Mouse (Mus musculus): ENCODE data around the gene Tcn2. TPM values are rescaled to one million over a fixed set of nuclear protein-coding genes. Genes with fewer than 3 reads are reported as not detected.
A peak's percentile ranks its signal among the peaks of the same experiment; 100 is the strongest.
"Not testable (repeated sequence)": the region's sequence is repeated elsewhere in the genome, so short reads cannot be mapped to it uniquely, and the experiment has no call there.

Gene Tcn2
- polyA plus RNA-seq, 1 experiment: 28.0 TPM

GRCm38 (mm10) chr11:3912875-3913271 is 19.1 kb downstream of the Tcn2 start:
- under 1% methylated on average over 16 of the region's 16 CpGs for WGBS
- peaks cover 25% of the 10 kb centered on the region for H3K4me1 ChIP-seq (ENCODE audit: control insufficient read depth, insufficient read depth, low read length)
- peak overlapping the region; percentile 78 for H3K4me3 ChIP-seq (replicated peaks; ENCODE audit: insufficient read depth, low read depth, low read length)
- peak; percentile 59 to 66 for DNase-seq
- TF ChIP-seq CTCF (IDR thresholded peaks at IDR 0.05; ENCODE audit: borderline replicate concordance, insufficient read depth, low read depth, low read length) (no peak), POLR2A (IDR thresholded peaks at IDR 0.05; ENCODE audit: borderline replicate concordance, insufficient read depth, low read length) (0 out of 2 replicates have a peak, but pooled peaks have one; percentile 11)
- H3K27ac ChIP-seq (ENCODE audit: insufficient read depth, low read length): peak overlapping the region; percentile 60
- no peaks in the 10 kb centered on the region for H3K27me3 ChIP-seq (ENCODE audit: control insufficient read depth, insufficient read depth, low read length)

GRCm38 (mm10) chr11:3912100-3912874 is 19.7 kb downstream of the Tcn2 start:
- Histone ChIP-seq H3K27ac (ENCODE audit: insufficient read depth, low read length) (peak overlapping the region; percentile 60), H3K4me3 (replicated peaks; ENCODE audit: insufficient read depth, low read depth, low read length) (peak overlapping the region; percentile 78), H3K4me1 (ENCODE audit: control insufficient read depth, insufficient read depth, low read length) (peaks cover 31% of the 10 kb centered on the region), H3K27me3 (ENCODE audit: control insufficient read depth, insufficient read depth, low read length) (no peaks in the 10 kb centered on the region)
- DNase-seq: peak; percentile 60
- WGBS: 6% methylated on average over 19 of the region's 19 CpGs
- TF ChIP-seq POLR2A (IDR thresholded peaks at IDR 0.05; ENCODE audit: borderline replicate concordance, insufficient read depth, low read length): no peak
- TF ChIP-seq CTCF (IDR thresholded peaks at IDR 0.05; ENCODE audit: borderline replicate concordance, insufficient read depth, low read depth, low read length): no peak

GRCm38 (mm10) chr11:3911440-3911839 is 20.5 kb downstream of the Tcn2 start:
- H3K27ac ChIP-seq (ENCODE audit: insufficient read depth, low read length); DNase-seq; H3K27me3 ChIP-seq (ENCODE audit: control insufficient read depth, insufficient read depth, low read length): not testable (repeated sequence)
- Histone ChIP-seq H3K4me1 (ENCODE audit: control insufficient read depth, insufficient read depth, low read length) (peaks cover 32% of the 10 kb centered on the region), H3K4me3 (replicated peaks; ENCODE audit: insufficient read depth, low read depth, low read length) (peak overlapping the region; percentile 28)
- WGBS: 56% methylated on average over 6 of the region's 6 CpGs

- 3% methylated on average over 5 of the region's 5 CpGs for WGBS
- DNase-seq: peak; percentile 48 to 57
- Histone ChIP-seq H3K4me1 (ENCODE audit: control insufficient read depth, insufficient read depth, low read length) (peaks cover 32% of the 10 kb centered on the region), H3K4me3 (replicated peaks; ENCODE audit: insufficient read depth, low read depth, low read length) (peak overlapping the region; percentile 28), H3K27ac (ENCODE audit: insufficient read depth, low read length) (0 out of 2 replicates have a peak overlapping the region, but pooled peaks have one; percentile 8), H3K27me3 (ENCODE audit: control insufficient read depth, insufficient read depth, low read length) (no peaks in the 10 kb centered on the region)
- TF ChIP-seq CTCF (IDR thresholded peaks at IDR 0.05; ENCODE audit: borderline replicate concordance, insufficient read depth, low read depth, low read length): no peak
- TF ChIP-seq POLR2A (IDR thresholded peaks at IDR 0.05; ENCODE audit: borderline replicate concordance, insufficient read depth, low read length): no peak
Measured at GRCm38 (mm10) chr11:3910513-3911310, 21.2 kb downstream of the Tcn2 start.

- Histone ChIP-seq H3K27me3 (ENCODE audit: control insufficient read depth, insufficient read depth, low read length) (no peaks in the 10 kb centered on the region), H3K4me3 (replicated peaks; ENCODE audit: insufficient read depth, low read depth, low read length) (no peak overlapping the region), H3K27ac (ENCODE audit: insufficient read depth, low read length) (no peak overlapping the region), H3K4me1 (ENCODE audit: control insufficient read depth, insufficient read depth, low read length) (peaks cover 32% of the 10 kb centered on the region)
- no peak for DNase-seq
- no peak for TF ChIP-seq CTCF (IDR thresholded peaks at IDR 0.05; ENCODE audit: borderline replicate concordance, insufficient read depth, low read depth, low read length)
- no peak for TF ChIP-seq POLR2A (IDR thresholded peaks at IDR 0.05; ENCODE audit: borderline replicate concordance, insufficient read depth, low read length)
- 80% methylated on average over 4 of the region's 4 CpGs for WGBS
Measured at GRCm38 (mm10) chr11:3909236-3909635, 22.7 kb downstream of the Tcn2 start.

- no peak for DNase-seq
- 89% methylated on average over 1 of the region's 1 CpGs for WGBS
- H3K27me3 ChIP-seq (ENCODE audit: control insufficient read depth, insufficient read depth, low read length): no peaks in the 10 kb centered on the region
Measured at GRCm38 (mm10) chr11:3905446-3905845, 26.5 kb downstream of the Tcn2 start.

GRCm38 (mm10) chr11:3904673-3905072 is 27.3 kb downstream of the Tcn2 start:
- Histone ChIP-seq H3K27ac (ENCODE audit: insufficient read depth, low read length) (no peak overlapping the region), H3K4me1 (ENCODE audit: control insufficient read depth, insufficient read depth, low read length) (peaks cover 22% of the 10 kb centered on the region), H3K4me3 (replicated peaks; ENCODE audit: insufficient read depth, low read depth, low read length) (no peak overlapping the region), H3K27me3 (ENCODE audit: control insufficient read depth, insufficient read depth, low read length) (no peaks in the 10 kb centered on the region)
- 72% methylated on average over 6 of the region's 6 CpGs for WGBS
- TF ChIP-seq CTCF (IDR thresholded peaks at IDR 0.05; ENCODE audit: borderline replicate concordance, insufficient read depth, low read depth, low read length): no peak
- no peak for TF ChIP-seq POLR2A (IDR thresholded peaks at IDR 0.05; ENCODE audit: borderline replicate concordance, insufficient read depth, low read length)
- DNase-seq: no peak

More at GRCm38 (mm10) chr11:3905446-3905845, 26.5 kb downstream of the Tcn2 start:
- peaks cover 29% of the 10 kb centered on the region for H3K4me1 ChIP-seq (ENCODE audit: control insufficient read depth, insufficient read depth, low read length)
- no peak overlapping the region for H3K27ac ChIP-seq (ENCODE audit: insufficient read depth, low read length)
- H3K4me3 ChIP-seq (replicated peaks; ENCODE audit: insufficient read depth, low read depth, low read length): no peak overlapping the region
- TF ChIP-seq CTCF (IDR thresholded peaks at IDR 0.05; ENCODE audit: borderline replicate concordance, insufficient read depth, low read depth, low read length) (no peak), POLR2A (IDR thresholded peaks at IDR 0.05; ENCODE audit: borderline replicate concordance, insufficient read depth, low read length) (no peak)

All from cerebellum, adult 2 months (tissue).